Mouse (Mus musculus): ENCODE data around the gene Gm49486.
"Not testable (repeated sequence)": the region's sequence is repeated elsewhere in the genome, so short reads cannot be mapped to it uniquely, and the experiment has no call there.

The Gm49486 gene

GRCm38 (mm10) chr15:79224685-79225084, 4.5 kb upstream of the Gm49486 start:
- peak; percentile 84 for DNase-seq (ENCODE audit: low read depth, low spot score)

DNA sequence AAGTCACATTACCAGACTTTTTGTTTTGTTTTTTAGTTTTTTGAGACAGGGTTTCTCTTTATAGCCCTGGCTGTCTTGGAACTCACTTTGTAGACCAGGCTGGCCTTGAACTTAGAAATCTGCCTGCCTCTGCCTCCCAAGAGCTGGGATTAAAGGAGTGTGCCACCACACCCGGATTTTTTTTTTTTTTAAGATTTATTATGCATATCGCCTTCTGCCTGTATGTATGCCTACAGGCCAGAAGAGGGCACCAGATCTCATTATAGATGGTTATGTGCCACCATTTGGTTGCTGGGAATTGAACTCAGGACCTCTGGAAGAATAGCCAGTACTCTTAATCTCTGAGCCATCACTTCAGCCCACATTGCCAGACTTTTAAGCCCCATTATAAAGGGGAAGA, 3.4 kb upstream of the Gm49486 start:
- DNase-seq (ENCODE audit: low read depth, low spot score) = not testable (repeated sequence)

DNA sequence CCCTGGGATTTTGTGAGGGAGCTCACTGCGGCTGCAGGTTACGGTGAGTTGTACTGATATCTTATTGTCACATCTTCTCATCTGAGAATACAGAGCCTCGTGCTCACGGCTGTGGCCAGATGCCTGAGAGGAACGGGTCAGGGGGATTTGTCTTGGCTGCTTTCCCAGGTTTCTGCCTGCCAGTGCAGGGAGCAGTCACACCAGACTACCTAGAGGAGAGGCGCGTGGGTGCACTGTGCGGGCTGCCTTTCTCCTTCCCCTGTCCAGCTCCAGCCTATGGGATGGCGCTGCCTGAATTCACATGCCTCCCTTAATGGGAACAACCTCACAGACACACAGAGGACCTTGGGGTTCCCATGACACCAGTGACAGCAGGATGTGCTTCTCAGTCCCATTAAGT, 6.1 kb downstream of the Gm49486 start:
- no peak for DNase-seq (ENCODE audit: low read depth, low spot score)

DNA sequence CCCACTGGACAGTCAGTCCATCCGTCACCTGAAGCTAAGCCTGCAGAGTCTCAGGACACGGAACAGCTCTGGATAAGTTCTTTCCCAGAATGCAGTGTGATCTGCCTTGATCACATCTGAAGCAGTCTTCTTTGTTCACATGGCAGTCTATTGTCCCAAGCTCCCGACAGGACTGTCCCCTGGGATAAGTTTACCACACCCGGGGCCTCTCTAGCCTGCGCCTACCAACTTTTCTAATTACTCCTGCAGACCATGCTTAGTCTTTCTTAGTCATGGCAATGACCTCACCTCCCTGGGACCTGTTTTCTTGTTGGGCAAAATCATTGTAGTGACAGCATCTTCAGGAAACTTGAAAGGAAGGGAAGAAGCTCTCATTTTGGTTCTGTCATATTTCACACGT, 8.8 kb downstream of the Gm49486 start:
- DNase-seq (ENCODE audit: low read depth, low spot score) = no peak

DNA sequence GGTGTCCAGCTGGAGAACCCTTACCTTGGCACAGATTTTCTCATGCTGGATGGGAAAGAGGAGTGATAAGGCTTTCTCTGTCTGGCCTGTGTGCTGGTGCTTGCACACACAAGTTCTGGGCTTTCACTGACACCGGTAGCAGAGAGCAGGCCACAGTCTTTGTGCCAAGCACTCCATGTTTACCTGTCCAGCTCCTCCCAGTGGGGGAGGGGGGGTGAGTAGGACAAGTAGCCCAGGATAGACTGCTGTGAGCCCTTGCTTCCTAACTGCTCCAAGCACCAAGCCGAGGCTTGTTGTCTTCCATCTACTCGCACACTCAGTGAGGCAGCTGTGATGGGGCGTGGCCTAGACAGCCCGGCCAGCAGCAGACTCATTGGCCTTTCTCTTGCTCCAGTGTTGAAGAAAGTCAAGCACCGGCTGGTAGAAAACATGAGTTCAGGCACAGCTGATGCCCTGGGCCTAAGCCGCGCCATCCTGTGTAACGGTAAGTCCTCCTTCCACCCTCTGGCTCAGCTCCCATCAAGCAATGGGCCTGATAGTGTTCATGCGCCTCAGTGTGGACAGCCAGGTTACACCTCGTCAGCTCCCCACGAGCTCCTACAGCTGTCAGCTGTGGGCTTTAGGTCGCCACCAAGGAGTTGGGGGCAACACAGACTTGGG, 13.5 kb downstream of the Gm49486 start:
- no peak for DNase-seq (ENCODE audit: low read depth, low spot score)

DNA sequence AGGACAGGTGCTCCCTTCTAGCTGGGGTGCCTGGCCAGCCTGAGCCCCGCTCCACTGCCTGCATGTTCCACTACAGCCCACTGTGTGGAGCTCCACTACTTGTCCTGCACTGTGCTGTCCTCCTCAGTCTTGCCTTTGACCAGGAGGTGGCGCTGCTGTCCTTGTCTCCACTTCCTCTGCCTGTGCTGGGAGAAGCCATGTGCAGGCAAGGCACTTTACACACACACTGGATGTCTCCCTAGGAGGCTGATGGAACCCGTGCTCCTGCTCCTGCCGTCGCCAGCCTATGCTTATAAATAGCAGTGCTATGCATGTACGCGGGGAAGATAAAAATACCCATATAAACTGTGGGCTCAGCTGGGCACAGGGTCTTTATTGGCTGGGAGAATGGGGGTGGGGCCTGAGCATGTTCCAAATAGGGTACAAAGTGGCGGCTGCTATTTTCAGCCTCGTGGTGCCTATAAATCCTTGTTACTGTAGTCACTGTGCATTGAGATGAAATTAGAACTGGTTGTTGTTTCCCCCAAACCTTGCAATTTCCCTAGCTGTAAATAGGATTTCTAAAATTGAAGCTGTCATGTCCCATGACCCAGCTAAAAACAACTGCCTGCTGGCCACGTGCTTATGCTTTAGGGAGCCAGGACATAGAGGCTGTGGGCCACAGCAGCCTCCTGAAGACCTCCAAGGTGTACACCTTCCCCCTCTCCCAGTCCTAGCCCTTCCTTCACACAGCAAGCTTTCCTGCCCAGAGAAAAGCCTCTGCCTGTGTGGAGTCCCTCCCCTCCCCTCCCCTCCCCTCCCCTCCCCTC, 14.2 kb downstream of the Gm49486 start:
- peak; percentile 96 for DNase-seq (ENCODE audit: low read depth, low spot score)

DNA sequence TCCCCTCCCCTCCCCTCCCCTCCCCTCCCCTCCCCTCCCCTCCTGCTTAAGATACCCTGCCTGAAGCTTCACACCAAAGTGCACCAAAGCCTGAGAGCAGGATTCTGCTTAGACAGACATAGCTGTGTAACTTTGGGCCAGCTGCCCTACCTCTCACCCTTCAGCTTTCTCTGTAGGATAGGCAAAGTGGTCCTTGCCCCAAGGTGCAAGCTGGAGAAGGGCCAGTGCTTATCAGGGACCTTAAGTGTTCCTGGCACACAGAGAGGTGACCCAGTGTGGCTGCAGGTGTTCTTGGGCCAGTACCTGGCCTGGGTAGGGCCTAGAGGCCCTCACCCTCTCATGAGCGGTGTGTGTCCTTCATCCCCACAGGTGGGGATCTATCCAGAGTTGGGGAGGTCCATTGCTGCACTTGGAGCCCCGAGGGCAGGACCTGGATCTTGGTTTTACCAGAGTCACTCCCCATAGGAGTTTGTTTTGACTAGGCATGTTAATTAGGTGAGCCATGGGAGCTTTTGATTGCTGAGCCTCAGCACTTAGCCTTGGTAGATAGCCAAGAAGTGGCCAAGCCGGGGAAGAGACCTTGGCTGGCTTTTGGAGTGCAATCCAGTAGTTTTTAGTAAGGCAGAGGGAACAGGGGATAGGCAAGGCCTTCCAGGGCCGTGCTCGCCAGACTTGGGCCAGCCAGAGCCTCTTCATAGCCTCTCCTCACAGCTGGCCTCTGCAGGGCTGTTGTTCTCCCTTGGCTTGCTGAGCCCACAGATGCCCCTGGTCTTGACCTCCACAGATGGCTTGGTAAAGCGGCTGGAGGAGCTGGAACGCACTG, 15.1 kb downstream of the Gm49486 start:
- DNase-seq (ENCODE audit: low read depth, low spot score) = no peak

DNA sequence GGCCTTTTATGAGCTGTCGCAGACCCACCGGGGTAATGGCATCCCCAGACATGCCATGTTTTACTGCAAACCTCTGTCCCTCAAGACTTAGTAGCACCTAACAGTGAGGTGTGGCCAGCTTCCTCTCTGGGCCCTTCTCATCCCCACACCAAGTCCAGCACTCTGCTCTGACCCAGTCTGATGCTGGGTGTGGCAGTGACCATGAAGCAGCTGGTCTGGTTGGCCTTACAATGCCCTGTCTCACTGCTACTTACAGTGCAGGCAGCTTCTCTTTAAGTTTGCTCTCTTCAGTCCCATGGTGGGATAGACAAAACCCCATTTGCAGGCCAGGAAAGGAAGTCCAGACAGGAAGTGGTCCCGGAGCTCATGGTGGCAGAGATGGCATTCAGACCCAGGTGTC, 16.1 kb downstream of the Gm49486 start:
- DNase-seq (ENCODE audit: low read depth, low spot score) = no peak

- no peak for DNase-seq (ENCODE audit: low read depth, low spot score)
These were observed 21.0 kb downstream of the Gm49486 start for GRCm38 (mm10) chr15:79250236-79250635.

DNA sequence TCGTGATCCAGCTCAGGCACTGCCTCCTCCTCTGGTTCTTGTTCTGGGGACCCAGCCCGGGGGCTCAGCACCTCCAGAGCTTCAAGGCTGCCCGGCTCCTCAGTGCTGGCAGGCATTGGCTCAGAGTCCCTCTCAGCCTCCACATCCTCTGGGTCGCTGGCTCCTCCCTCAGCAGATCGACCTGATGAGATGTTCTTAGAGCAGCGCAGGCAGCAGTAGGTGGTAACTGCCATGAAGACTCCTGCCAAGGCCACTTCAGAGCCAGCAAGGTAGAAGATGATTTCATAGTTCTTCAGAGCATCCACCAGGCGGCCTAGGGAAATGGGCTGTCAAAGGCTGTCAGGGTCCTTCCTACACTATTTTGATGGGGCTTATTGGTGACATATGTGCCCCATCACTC, 22.0 kb downstream of the Gm49486 start:
- DNase-seq (ENCODE audit: low read depth, low spot score) = peak; percentile 32

- DNase-seq (ENCODE audit: low read depth, low spot score) = peak; percentile 69
These were observed 22.7 kb downstream of the Gm49486 start for GRCm38 (mm10) chr15:79251781-79252491.

DNA sequence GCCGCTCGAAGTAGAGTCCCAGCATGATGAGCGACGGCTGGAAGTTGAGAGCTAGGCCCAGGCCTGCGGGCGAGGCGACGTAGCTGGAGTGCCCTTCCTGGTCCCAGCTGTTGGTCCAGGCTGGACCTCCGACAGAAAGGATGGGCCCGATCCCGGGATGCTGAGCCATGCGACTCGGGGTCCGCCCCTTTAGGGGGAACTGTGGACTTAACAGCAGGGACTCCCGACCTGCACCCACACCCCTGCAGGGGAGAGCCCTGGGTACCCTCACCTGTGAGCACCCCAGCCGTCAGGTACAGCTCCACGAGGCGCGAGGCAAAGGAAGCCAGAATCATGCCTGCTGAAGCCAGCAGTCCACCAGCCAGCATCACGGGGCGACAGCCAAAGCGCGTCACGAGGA, 23.4 kb downstream of the Gm49486 start:
- no peak for DNase-seq (ENCODE audit: low read depth, low spot score)

GRCm38 (mm10) chr15:79254661-79255060, 25.5 kb downstream of the Gm49486 start, which contains the start of gene Slc16a8:
Slc16a8 (minus strand) TSS chr15:79254761.
- no peak for DNase-seq (ENCODE audit: low read depth, low spot score)

- peak; percentile 76 for DNase-seq (ENCODE audit: low read depth, low spot score)
These were observed 29.3 kb downstream of the Gm49486 start for GRCm38 (mm10) chr15:79258521-79258920.

DNA sequence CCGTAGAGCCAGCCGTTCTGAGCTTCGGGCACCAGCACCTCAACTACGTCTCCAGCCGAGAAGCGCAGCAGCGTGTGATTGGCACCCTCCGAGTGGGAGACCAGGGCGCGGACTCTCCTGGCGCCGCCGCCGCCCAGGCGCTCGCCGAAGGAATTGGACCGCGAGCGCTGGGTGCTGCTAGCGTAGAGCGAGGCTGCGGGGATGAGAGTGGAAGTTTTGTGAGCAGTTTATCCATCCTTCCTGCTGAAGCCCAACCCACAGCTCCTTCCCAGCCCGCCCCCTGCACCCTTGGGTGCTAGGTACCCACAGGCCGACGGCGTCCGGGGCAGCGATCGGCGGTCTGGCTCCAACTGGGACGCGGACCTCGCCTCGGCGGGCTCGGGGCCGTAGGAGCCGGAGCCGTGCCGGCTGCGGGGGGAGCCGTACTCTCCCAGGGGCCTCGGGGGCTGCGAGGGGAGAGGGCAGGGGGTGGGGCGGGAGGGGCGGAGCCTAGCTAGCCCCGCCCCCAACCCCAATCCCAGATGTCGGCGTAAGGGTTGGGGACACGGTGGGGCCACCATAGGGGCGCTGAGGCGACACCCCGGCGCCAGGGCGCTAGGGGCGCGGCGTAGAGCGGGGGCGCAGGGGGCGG, 32.0 kb downstream of the Gm49486 start:
- DNase-seq (ENCODE audit: low read depth, low spot score) = peak; percentile 43

DNA sequence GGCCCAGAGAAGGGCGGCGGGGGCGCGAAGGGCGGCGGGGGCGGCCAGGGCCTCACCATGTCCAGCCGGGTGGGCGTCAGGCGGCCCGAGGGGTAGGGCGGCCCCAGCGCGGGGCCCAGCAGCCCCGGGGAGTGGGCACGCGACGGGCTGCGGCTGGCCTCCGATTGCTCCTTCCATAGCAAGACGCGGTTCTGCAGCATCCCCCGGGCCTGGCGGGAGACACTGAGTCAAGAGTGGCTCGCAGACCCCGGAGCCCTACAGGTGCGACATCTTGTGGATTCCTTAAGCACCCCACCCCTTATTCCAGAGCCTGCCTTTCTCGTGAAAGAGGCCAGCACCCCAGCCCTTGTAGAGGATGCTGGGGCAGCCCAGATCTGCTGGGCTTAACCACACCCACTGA, 32.6 kb downstream of the Gm49486 start:
- no peak for DNase-seq (ENCODE audit: low read depth, low spot score)

GRCm38 (mm10) chr15:79262375-79262774, 33.2 kb downstream of the Gm49486 start:
- DNase-seq (ENCODE audit: low read depth, low spot score) = peak; percentile 46

GRCm38 (mm10) chr15:79262786-79263309, 33.7 kb downstream of the Gm49486 start:
- no peak for DNase-seq (ENCODE audit: low read depth, low spot score)

DNA sequence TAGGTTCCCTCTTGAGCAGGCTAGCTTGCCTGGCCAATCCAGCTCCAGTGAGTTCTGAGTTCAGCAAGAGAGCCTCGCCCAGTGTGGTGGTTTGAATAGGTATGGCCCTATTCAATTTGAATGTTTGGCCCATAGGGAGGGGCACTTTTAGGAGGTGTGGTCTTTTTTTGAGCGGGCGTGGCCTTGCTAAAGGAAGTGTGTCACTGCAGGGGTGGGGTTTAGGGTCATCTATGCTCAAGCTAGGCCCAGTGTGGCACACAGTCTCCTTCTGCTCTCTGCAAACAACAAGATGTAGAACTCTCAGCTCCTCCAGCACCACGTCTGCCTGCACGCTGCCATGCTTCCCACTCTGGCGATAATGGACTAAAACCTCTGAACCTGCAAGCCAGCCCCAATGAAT, 34.5 kb downstream of the Gm49486 start:
- peak; percentile 60 for DNase-seq (ENCODE audit: low read depth, low spot score)

GRCm38 (mm10) chr15:79265384-79265783, 36.2 kb downstream of the Gm49486 start:
- DNase-seq (ENCODE audit: low read depth, low spot score) = no peak

- DNase-seq (ENCODE audit: low read depth, low spot score) = no peak
These were observed 39.3 kb downstream of the Gm49486 start for GRCm38 (mm10) chr15:79268521-79268920.

Data from R1 (cell line).